Mouse (Mus musculus) A20 (cell line): ENCODE measurements around the gene Gm7876.
"Not testable (repeated sequence)": the region's sequence is repeated elsewhere in the genome, so short reads cannot be mapped to it uniquely, and the experiment has no call there.

Experiments
- DNase-seq: peaks from one replicate; pipeline ENCODE4 v3.0.0-alpha.2; 2011; ENCODE audit warnings: low read depth, low spot score

The Gm7876 gene

DNA sequence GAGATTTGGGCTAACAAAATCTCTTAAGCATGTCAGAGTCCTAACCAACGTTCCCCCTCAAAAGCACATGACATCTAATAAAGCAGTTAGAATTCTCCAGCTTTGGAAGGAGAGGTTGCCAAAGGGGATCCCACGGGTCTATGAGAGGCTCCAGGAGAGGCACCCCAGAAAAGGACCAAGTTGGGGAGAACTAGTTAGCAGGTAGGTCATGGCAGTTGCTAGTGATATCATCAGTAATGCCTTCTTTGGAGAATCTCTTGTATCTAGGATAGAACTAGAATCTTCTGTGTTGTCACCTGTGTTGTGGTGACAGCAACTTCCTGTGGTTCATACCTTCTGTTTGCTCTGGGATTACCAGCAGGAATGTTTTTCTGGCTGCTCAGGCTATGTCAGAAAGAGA, at the start of gene Gm7876:
Gm7876 (plus strand) TSS at position 301 of the 400 bp plus-strand sequence.
- DNase-seq = not testable (repeated sequence)

DNA sequence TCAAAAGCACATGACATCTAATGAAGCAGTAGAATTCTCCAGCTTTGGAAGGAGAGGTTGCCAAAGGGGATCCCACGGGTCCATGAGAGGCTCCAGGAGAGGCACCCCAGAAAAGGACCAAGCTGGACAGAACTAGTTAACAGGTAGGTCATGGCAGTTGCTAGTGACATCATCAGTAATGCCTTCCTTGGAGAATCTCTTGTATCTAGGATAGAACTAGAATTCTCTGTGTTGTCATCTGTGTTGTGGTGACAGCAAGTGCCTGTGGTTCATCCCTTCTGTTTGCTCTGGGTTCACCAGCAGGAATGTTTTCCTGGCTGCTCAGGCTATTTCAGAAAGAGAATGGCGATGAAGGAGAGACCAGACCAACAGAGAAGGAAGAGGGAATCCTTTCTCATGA, 45.1 kb upstream of the Gm7876 start, which contains the start of gene Gm3239:
Gm3239 (plus strand) TSS at position 301 of the 400 bp plus-strand sequence.
- not testable (repeated sequence) for DNase-seq

DNA sequence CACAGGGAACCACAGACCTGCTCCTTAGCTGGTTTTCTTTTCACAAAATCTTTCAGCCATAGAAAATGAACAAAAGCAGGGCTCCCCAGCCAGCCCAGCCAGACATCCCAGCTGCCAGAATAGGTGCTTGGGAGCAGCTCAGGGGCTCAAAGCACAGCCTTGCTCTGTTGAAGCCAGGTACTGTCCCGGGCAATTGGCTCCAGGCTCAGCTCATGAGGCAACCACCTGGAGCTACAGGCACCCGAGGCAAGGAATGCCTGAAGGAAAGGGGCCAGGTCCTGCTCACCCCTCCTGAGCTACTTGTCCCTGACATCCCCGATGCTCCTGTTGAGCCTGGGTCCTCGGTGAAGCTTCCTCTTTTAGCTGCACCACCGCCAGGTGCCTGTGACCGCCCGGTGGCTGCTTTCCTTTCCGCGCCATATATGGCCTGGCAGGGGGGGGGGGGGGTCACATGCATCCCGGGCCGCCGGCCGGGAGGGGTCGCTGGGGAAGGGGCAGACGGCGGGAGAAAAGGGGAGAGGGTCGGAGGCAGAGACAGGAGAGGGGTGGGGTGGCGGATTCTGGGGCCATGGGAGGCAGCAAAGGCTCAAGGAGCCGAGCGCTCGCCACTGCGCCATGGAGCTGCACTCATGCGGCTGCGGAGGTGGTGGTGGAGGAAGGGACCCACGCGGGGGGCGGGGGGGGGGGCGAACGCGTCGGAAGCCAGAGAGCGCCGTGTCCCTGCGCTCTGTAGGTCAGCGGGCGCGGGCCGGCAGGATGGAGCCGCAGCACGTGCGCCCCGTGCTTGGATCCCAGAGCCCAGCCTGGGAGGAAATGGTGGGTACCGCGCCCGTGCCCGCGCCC, 17.2 kb downstream of the Gm7876 start, which contains the start of gene Gm3252:
Gm3252 (plus strand) TSS at position 738 of the 843 bp plus-strand sequence.
- not testable (repeated sequence) for DNase-seq
